Mouse (Mus musculus): ENCODE results near the gene Gnao1. TPM values are rescaled to one million over a fixed set of nuclear protein-coding genes. Genes with fewer than 3 reads are reported as not detected.

Gene Gnao1
- polyA plus RNA-seq, 1 experiment from 2014 or later = 2.8 TPM

GRCm38 (mm10) chr8:93816226-93816625 lies 6.5 kb downstream of the Gnao1 start:
- ATAC-seq (ENCODE audit: low FRiP score, low TSS enrichment) = no peak
- Histone ChIP-seq H3K4me1 (ENCODE audit: insufficient read depth, low read length) (peaks cover 20% of the 10 kb centered on the region), H3K4me2 (replicated peaks; ENCODE audit: low read depth, low read length) (no peak overlapping the region), H3K36me3 (ENCODE audit: insufficient read depth, low read length) (no peaks in the 10 kb centered on the region), H3K9me3 (ENCODE audit: low read length) (no peaks in the 10 kb centered on the region), H3K27ac (ENCODE audit: low read length) (no peak overlapping the region), H3K27me3 (ENCODE audit: insufficient read depth, low read length) (peaks cover 20% of the 10 kb centered on the region), H3K4me3 (ENCODE audit: low read length) (no peak overlapping the region), H3K9ac (replicated peaks; ENCODE audit: low read length) (no peak overlapping the region)
- WGBS = 66% methylated on average over 6 of the region's 6 CpGs

DNA sequence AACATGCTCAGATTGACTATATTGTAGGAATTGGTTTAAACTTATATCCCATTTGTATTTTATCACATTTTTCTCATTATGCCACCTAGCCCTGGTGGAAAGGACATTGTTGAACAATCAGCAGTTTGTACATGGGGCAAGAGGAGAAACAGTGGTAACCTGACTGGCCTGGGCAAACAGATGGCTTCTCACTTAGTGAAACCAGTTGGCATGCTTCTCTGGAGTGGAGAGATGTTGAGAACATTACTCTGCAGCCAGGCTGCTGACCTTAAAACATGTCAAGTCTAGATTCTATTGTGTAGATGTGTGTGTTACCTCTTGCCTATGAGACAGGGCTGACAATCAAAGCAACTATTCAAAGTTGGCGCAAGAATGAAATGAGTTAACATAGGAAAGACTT lies 7.6 kb downstream of the Gnao1 start:
- Histone ChIP-seq H3K4me1 (ENCODE audit: insufficient read depth, low read length) (peaks cover 9% of the 10 kb centered on the region), H3K36me3 (ENCODE audit: insufficient read depth, low read length) (no peaks in the 10 kb centered on the region), H3K9me3 (ENCODE audit: low read length) (no peaks in the 10 kb centered on the region), H3K4me3 (ENCODE audit: low read length) (no peak overlapping the region), H3K9ac (replicated peaks; ENCODE audit: low read length) (no peak overlapping the region), H3K27ac (ENCODE audit: low read length) (no peak overlapping the region), H3K4me2 (replicated peaks; ENCODE audit: low read depth, low read length) (no peak overlapping the region), H3K27me3 (ENCODE audit: insufficient read depth, low read length) (peaks cover 9% of the 10 kb centered on the region)
- ATAC-seq (ENCODE audit: low FRiP score, low TSS enrichment) = no peak
- 89% methylated on average over 1 of the region's 1 CpGs for WGBS

DNA sequence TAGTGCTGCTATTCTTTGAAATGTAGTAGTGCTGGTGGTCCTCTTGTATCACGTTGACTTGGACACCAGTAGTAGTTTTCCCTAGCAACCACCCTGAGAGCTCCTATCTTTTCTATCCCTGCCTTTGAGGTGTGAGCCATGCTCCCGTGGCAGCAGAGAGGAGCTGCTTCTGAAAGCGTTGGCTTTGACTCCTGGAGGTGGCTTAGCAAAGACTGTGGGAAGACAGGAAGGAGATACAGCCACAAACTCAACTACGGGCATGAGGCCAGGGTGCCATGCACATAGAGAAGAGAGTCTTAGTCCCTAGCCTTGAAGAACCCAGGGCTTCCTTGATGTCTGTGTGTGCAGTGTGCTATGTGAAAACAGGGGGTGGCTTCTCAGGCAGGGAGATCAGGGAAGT lies 10.2 kb downstream of the Gnao1 start:
- 74% methylated on average over 4 of the region's 4 CpGs for WGBS
- no peak overlapping the region for H3K4me2 ChIP-seq (replicated peaks; ENCODE audit: low read depth, low read length)
- no peaks in the 10 kb centered on the region for H3K36me3 ChIP-seq (ENCODE audit: insufficient read depth, low read length)
- H3K4me1 ChIP-seq (ENCODE audit: insufficient read depth, low read length) = no peaks in the 10 kb centered on the region
- H3K27me3 ChIP-seq (ENCODE audit: insufficient read depth, low read length) = no peaks in the 10 kb centered on the region
- H3K9me3 ChIP-seq (ENCODE audit: low read length) = no peaks in the 10 kb centered on the region
- H3K27ac ChIP-seq (ENCODE audit: low read length) = no peak overlapping the region
- H3K4me3 ChIP-seq (ENCODE audit: low read length) = no peak overlapping the region
- no peak for ATAC-seq (ENCODE audit: low FRiP score, low TSS enrichment)
- no peak overlapping the region for H3K9ac ChIP-seq (replicated peaks; ENCODE audit: low read length)

- Histone ChIP-seq H3K4me2 (replicated peaks; ENCODE audit: low read depth, low read length) (no peak overlapping the region), H3K27me3 (ENCODE audit: insufficient read depth, low read length) (no peaks in the 10 kb centered on the region), H3K27ac (ENCODE audit: low read length) (no peak overlapping the region), H3K9ac (replicated peaks; ENCODE audit: low read length) (no peak overlapping the region), H3K4me3 (ENCODE audit: low read length) (no peak overlapping the region), H3K36me3 (ENCODE audit: insufficient read depth, low read length) (no peaks in the 10 kb centered on the region), H3K4me1 (ENCODE audit: insufficient read depth, low read length) (no peaks in the 10 kb centered on the region), H3K9me3 (ENCODE audit: low read length) (no peaks in the 10 kb centered on the region)
- ATAC-seq (ENCODE audit: low FRiP score, low TSS enrichment) = no peak
- WGBS = 85% methylated on average over 7 of the region's 7 CpGs
Measured at GRCm38 (mm10) chr8:93821327-93821726, 11.6 kb downstream of the Gnao1 start.

DNA sequence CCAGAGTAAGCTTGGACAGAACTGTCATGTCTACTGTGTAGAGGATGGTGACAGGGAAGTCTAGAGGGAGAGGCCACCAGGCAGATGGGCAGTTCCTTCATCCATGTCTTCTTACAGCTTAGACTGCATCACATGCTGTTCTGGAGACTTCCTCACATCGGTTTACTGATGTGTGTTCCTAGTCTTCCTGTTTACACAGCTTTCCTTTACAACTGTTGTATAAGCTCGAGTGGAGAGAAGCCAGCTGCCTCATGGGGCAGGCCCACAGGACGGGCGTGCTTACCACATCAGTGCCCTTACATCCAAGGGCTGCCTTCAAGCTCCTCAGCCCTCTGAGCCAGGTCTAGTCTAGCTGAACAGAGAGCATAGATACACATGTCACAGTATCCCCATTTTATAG lies 15.6 kb downstream of the Gnao1 start:
- no peak overlapping the region for H3K4me2 ChIP-seq (replicated peaks; ENCODE audit: low read depth, low read length)
- H3K4me1 ChIP-seq (ENCODE audit: insufficient read depth, low read length) = peaks cover under 1% of the 10 kb centered on the region; the same call in 1 of the 2 replicates
- H3K27ac ChIP-seq (ENCODE audit: low read length) = no peak overlapping the region
- H3K9me3 ChIP-seq (ENCODE audit: low read length) = no peaks in the 10 kb centered on the region
- H3K36me3 ChIP-seq (ENCODE audit: insufficient read depth, low read length) = no peaks in the 10 kb centered on the region
- H3K9ac ChIP-seq (replicated peaks; ENCODE audit: low read length) = no peak overlapping the region
- no peak for ATAC-seq (ENCODE audit: low FRiP score, low TSS enrichment)
- no peak overlapping the region for H3K4me3 ChIP-seq (ENCODE audit: low read length)
- no peaks in the 10 kb centered on the region for H3K27me3 ChIP-seq (ENCODE audit: insufficient read depth, low read length)
- WGBS = 40% methylated on average over 4 of the region's 4 CpGs

GRCm38 (mm10) chr8:93830626-93831025 lies 20.9 kb downstream of the Gnao1 start:
- Histone ChIP-seq H3K9ac (replicated peaks; ENCODE audit: low read length) (no peak overlapping the region), H3K9me3 (ENCODE audit: low read length) (no peaks in the 10 kb centered on the region), H3K27me3 (ENCODE audit: insufficient read depth, low read length) (no peaks in the 10 kb centered on the region), H3K4me1 (ENCODE audit: insufficient read depth, low read length) (peaks cover 8% of the 10 kb centered on the region; the same call in 1 of the 2 replicates), H3K4me2 (replicated peaks; ENCODE audit: low read depth, low read length) (no peak overlapping the region), H3K4me3 (ENCODE audit: low read length) (no peak overlapping the region), H3K27ac (ENCODE audit: low read length) (peak overlapping the region; percentile 13), H3K36me3 (ENCODE audit: insufficient read depth, low read length) (no peaks in the 10 kb centered on the region)
- ATAC-seq (ENCODE audit: low FRiP score, low TSS enrichment) = peak; percentile 57
- 40% methylated on average over 3 of the region's 3 CpGs for WGBS

- Histone ChIP-seq H3K4me3 (ENCODE audit: low read length) (no peak overlapping the region), H3K36me3 (ENCODE audit: insufficient read depth, low read length) (no peaks in the 10 kb centered on the region), H3K4me2 (replicated peaks; ENCODE audit: low read depth, low read length) (no peak overlapping the region), H3K27me3 (ENCODE audit: insufficient read depth, low read length) (no peaks in the 10 kb centered on the region), H3K4me1 (ENCODE audit: insufficient read depth, low read length) (peaks cover 3% of the 10 kb centered on the region; the same call in 1 of the 2 replicates), H3K27ac (ENCODE audit: low read length) (no peak overlapping the region), H3K9me3 (ENCODE audit: low read length) (no peaks in the 10 kb centered on the region), H3K9ac (replicated peaks; ENCODE audit: low read length) (no peak overlapping the region)
- WGBS = 84% methylated on average over 5 of the region's 5 CpGs
- ATAC-seq (ENCODE audit: low FRiP score, low TSS enrichment) = no peak
Measured at GRCm38 (mm10) chr8:93835771-93836170, 26.0 kb downstream of the Gnao1 start.

- no peak overlapping the region for H3K9ac ChIP-seq (replicated peaks; ENCODE audit: low read length)
- H3K9me3 ChIP-seq (ENCODE audit: low read length) = no peaks in the 10 kb centered on the region
- ATAC-seq (ENCODE audit: low FRiP score, low TSS enrichment) = no peak
- no peak overlapping the region for H3K4me3 ChIP-seq (ENCODE audit: low read length)
- peaks cover 5% of the 10 kb centered on the region; the same call in 1 of the 2 replicates for H3K4me1 ChIP-seq (ENCODE audit: insufficient read depth, low read length)
- no peaks in the 10 kb centered on the region for H3K36me3 ChIP-seq (ENCODE audit: insufficient read depth, low read length)
- H3K27ac ChIP-seq (ENCODE audit: low read length) = no peak overlapping the region
- 48% methylated on average over 8 of the region's 8 CpGs for WGBS
- no peak overlapping the region for H3K4me2 ChIP-seq (replicated peaks; ENCODE audit: low read depth, low read length)
- no peaks in the 10 kb centered on the region for H3K27me3 ChIP-seq (ENCODE audit: insufficient read depth, low read length)
Measured at GRCm38 (mm10) chr8:93839113-93839512, 29.3 kb downstream of the Gnao1 start.

DNA sequence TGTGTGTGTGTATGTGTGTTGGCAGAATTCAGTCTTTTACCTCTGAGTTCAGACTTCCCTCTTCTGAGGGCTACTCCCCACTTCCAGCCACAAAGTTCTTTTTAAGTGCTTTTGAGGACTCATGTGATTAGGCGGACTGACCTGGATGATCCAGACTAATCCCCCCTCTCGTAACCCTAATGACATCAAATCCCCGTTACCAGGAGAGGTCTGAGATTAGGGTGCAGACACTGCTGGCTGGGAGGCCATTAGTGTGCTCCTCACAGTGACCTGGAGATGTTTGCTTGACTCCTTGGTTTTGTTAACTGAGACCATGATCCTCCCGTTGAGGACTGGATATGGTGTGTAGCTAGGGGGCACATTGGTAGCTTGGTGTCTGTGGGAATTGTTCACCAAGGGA lies 30.7 kb downstream of the Gnao1 start:
- Histone ChIP-seq H3K4me2 (replicated peaks; ENCODE audit: low read depth, low read length) (no peak overlapping the region), H3K9me3 (ENCODE audit: low read length) (no peaks in the 10 kb centered on the region), H3K27me3 (ENCODE audit: insufficient read depth, low read length) (no peaks in the 10 kb centered on the region), H3K4me1 (ENCODE audit: insufficient read depth, low read length) (peaks cover 5% of the 10 kb centered on the region; the same call in 1 of the 2 replicates), H3K4me3 (ENCODE audit: low read length) (no peak overlapping the region), H3K27ac (ENCODE audit: low read length) (no peak overlapping the region), H3K9ac (replicated peaks; ENCODE audit: low read length) (no peak overlapping the region), H3K36me3 (ENCODE audit: insufficient read depth, low read length) (no peaks in the 10 kb centered on the region)
- no peak for ATAC-seq (ENCODE audit: low FRiP score, low TSS enrichment)
- WGBS = 67% methylated on average over 4 of the region's 4 CpGs

DNA sequence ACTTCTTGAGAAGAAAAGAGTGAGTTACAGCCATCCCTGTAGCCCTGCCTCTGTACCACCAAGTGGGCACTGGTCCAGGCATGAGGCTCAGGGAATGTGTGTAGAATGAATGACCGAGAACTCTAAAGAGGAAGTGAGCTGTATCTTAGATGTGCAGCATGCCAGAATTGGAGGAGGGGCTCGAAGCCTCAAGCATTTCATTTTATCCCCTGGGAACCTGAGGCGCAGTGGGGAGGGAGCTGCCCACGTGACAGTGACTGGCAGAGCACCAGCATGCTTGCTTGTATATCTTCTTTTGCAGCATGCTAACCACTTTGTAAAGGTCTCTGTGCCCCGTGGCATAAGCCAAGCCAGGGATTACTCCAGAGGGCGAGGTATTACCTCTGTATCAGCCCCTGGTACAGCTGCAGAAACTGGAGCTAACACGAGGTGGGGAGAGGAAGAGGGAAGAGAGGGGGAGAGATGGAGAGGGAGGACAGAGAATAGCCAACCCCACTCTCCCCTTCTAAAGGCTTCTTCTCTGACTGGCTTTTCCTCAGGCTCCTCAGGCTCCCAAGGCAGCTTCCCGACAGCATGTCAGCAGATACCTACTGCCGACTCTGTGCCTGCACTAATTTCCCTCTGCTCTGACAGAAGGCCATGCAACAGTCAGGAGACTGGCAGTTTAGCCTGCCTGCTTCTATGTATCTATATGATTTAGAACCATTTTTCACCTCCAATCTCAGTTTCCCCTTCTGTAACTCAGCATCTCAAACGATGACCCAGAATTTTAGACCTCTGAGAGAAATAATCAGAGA lies 31.4 kb downstream of the Gnao1 start:
- H3K9me3 ChIP-seq (ENCODE audit: low read length) = no peaks in the 10 kb centered on the region
- WGBS = 37% methylated on average over 10 of the region's 10 CpGs
- no peak overlapping the region for H3K9ac ChIP-seq (replicated peaks; ENCODE audit: low read length)
- H3K4me3 ChIP-seq (ENCODE audit: low read length) = no peak overlapping the region
- no peak overlapping the region for H3K27ac ChIP-seq (ENCODE audit: low read length)
- H3K4me2 ChIP-seq (replicated peaks; ENCODE audit: low read depth, low read length) = no peak overlapping the region
- no peaks in the 10 kb centered on the region for H3K27me3 ChIP-seq (ENCODE audit: insufficient read depth, low read length)
- H3K36me3 ChIP-seq (ENCODE audit: insufficient read depth, low read length) = no peaks in the 10 kb centered on the region
- ATAC-seq (ENCODE audit: low FRiP score, low TSS enrichment) = no peak
- H3K4me1 ChIP-seq (ENCODE audit: insufficient read depth, low read length) = peaks cover 5% of the 10 kb centered on the region; the same call in 1 of the 2 replicates
